Mouse (Mus musculus) bone marrow macrophage, adult 2 months (primary cell): ENCODE measurements around the gene Agrp.

Source experiments
- CTCF ChIP-seq: IDR thresholded peaks from 2 replicates; pipeline ENCODE4 v1.5.1; 2012; ENCODE audit warnings: low read depth, mild to moderate bottlenecking, low read length, moderate library complexity
- POLR2A ChIP-seq: IDR thresholded peaks from 2 replicates; pipeline ENCODE4 v1.6.1; 2012; ENCODE audit warnings: mild to moderate bottlenecking, low read depth, low read length, borderline replicate concordance

DNA sequence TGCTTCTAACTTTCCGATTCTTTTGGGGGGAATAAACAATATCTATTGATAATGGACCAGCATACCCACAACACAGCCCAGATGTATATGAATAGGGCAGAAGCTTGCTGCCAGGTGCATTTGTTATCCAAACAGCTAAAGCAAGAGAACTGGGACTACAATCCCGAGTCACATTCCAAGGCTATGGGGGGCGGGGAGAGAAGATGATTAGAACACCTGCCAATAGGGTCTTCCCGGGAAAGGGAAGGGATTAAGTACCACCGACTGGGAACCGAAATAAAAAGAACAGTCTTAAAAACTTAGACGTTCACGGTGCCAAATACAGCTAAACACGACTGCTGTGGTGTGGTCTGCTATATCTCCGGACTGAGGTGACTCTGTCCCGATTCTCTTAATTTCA, 1.7 kb downstream of the Agrp start:
- no peak for TF ChIP-seq CTCF
- TF ChIP-seq POLR2A, result no peak
